ENCODE assay signal across 32 mouse cellular contexts in the genomic region with DNA sequence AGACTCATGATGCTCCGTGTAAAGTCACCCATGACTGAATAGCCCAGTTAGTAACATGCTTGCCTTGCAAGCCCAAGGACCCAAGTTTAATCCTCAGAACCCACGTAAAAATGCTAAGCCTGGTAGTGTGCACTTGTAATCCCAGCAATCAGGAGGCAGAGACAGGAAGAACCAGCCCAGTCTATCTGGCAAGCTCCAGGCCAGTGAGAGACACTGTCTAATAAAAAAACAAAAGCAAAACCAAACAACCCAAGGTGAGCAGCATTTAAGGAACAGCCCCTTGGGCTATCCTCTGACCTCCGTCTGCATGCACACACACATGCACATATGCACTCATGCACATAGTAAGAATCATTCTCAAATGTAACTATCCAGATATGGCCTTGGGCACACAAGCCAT. TPM values are rescaled to one million over a fixed set of nuclear protein-coding genes. Genes with fewer than 3 reads are reported as not detected.
A peak's percentile ranks its signal among the peaks of the same experiment; 100 is the strongest.
DNase-seq lines count a peak whose midpoint lies in the region; ATAC-seq and TF ChIP-seq lines count a peak whose summit lies in the region.
"Had no signal": no experiment of that assay in that cellular context is flagged by ENCODE, and none has a peak within 500 bp of the region (broad histone marks: within the 10 kb centered on the region; RNA-seq: fewer than 3 reads in every experiment).

No protein-coding gene starts in this region.

- no peak overlapping the region for H3K9ac ChIP-seq in forebrain, embryonic 11.5 days (ENCODE audit: low read length)
- H3K9ac ChIP-seq in forebrain, embryonic 15.5 days (replicated peaks): no peak overlapping the region
- no peak overlapping the region for H3K9ac ChIP-seq in hindbrain, embryonic 11.5 days (ENCODE audit: low read depth, low read length)
- H3K9ac ChIP-seq in hindbrain, postnatal 0 days (replicated peaks; ENCODE audit: low read length): no peak overlapping the region
- no peak overlapping the region for H3K9ac ChIP-seq in MEL (ENCODE audit: control insufficient read depth, low read depth, low read length, poor library complexity, severe bottlenecking)
- H3K9ac ChIP-seq: embryonic facial prominence, embryonic 12.5 days; embryonic facial prominence, embryonic 15.5 days; forebrain, embryonic 13.5 days; forebrain, postnatal 0 days; hindbrain, embryonic 14.5 days had no signal

- no peaks in the 10 kb centered on the region for H3K27me3 ChIP-seq in forebrain, embryonic 11.5 days (ENCODE audit: control insufficient read depth, insufficient read depth, low read length)
- no peaks in the 10 kb centered on the region for H3K27me3 ChIP-seq in forebrain, embryonic 15.5 days
- H3K27me3 ChIP-seq in hindbrain, embryonic 11.5 days (ENCODE audit: control insufficient read depth, insufficient read depth, low read length): no peaks in the 10 kb centered on the region
- no peaks in the 10 kb centered on the region for H3K27me3 ChIP-seq in hindbrain, postnatal 0 days (ENCODE audit: insufficient read depth, low read length)
- H3K27me3 ChIP-seq in MEL (ENCODE audit: control insufficient read depth in 1 of 2, insufficient read depth in 2 of 2, low read length in 2 of 2): no peaks in the 10 kb centered on the region
- H3K27me3 ChIP-seq: CH12.LX; embryonic facial prominence, embryonic 12.5 days; embryonic facial prominence, embryonic 15.5 days; forebrain, embryonic 13.5 days had no signal

- no peak overlapping the region for H3K4me2 ChIP-seq in forebrain, embryonic 11.5 days (ENCODE audit: low read depth, low read length, severe bottlenecking)
- no peak overlapping the region for H3K4me2 ChIP-seq in forebrain, embryonic 15.5 days (replicated peaks)
- no peak overlapping the region for H3K4me2 ChIP-seq in hindbrain, embryonic 11.5 days (replicated peaks; ENCODE audit: low read depth, low read length)
- no peak overlapping the region for H3K4me2 ChIP-seq in hindbrain, postnatal 0 days (ENCODE audit: low read depth, low read length)
- H3K4me2 ChIP-seq: embryonic facial prominence, embryonic 12.5 days; embryonic facial prominence, embryonic 15.5 days; forebrain, embryonic 13.5 days; heart, embryonic 11.5 days; hindbrain, embryonic 14.5 days had no signal

- H3K4me1 ChIP-seq in forebrain, embryonic 11.5 days (replicated peaks; ENCODE audit: control insufficient read depth, insufficient read depth, low read length): no peaks in the 10 kb centered on the region
- no peaks in the 10 kb centered on the region for H3K4me1 ChIP-seq in forebrain, embryonic 15.5 days
- H3K4me1 ChIP-seq in hindbrain, embryonic 11.5 days (replicated peaks; ENCODE audit: control insufficient read depth, insufficient read depth, low read length): no peaks in the 10 kb centered on the region
- H3K4me1 ChIP-seq in hindbrain, postnatal 0 days (ENCODE audit: insufficient read depth, low read length): no peaks in the 10 kb centered on the region
- no peaks in the 10 kb centered on the region for H3K4me1 ChIP-seq in MEL (ENCODE audit: control insufficient read depth in 1 of 2, insufficient read depth in 2 of 2, low read length in 2 of 2)
- H3K4me1 ChIP-seq: embryonic facial prominence, embryonic 12.5 days; embryonic facial prominence, embryonic 15.5 days; forebrain, embryonic 13.5 days; hindbrain, embryonic 10.5 days had no signal

- no peak for TF ChIP-seq RAD21 in MEL (IDR thresholded peaks at IDR 0.05; ENCODE audit: low read depth, low read length)

- WGBS in forebrain, embryonic 11.5 days: 82% methylated on average over 3 of the region's 3 CpGs
- WGBS in forebrain, embryonic 15.5 days: 78% methylated on average over 3 of the region's 3 CpGs
- WGBS in hindbrain, embryonic 11.5 days: 78% methylated on average over 3 of the region's 3 CpGs
- WGBS in hindbrain, postnatal 0 days: 79% methylated on average over 3 of the region's 3 CpGs

- H3K9me3 ChIP-seq in forebrain, embryonic 11.5 days (ENCODE audit: control insufficient read depth, low read length): peaks cover 92% of the 10 kb centered on the region
- peaks cover 89% of the 10 kb centered on the region for H3K9me3 ChIP-seq in forebrain, embryonic 15.5 days
- peaks cover 93% of the 10 kb centered on the region for H3K9me3 ChIP-seq in hindbrain, embryonic 11.5 days (ENCODE audit: control insufficient read depth, low read length)
- H3K9me3 ChIP-seq in hindbrain, postnatal 0 days (ENCODE audit: low read length): peaks cover 93% of the 10 kb centered on the region
- no peaks in the 10 kb centered on the region for H3K9me3 ChIP-seq in MEL (replicated peaks; ENCODE audit: insufficient read depth, low read length)

- peak; percentile 51 for DNase-seq in forebrain, embryonic 11.5 days (ENCODE audit: low spot score)
- no peak for DNase-seq in hindbrain, embryonic 11.5 days (ENCODE audit: low spot score)
- no peak for DNase-seq in hindbrain, postnatal 0 days (ENCODE audit: low spot score)
- DNase-seq in urinary bladder, postnatal 10 days (ENCODE audit: low spot score): peak; percentile 11
- no peak for DNase-seq in urinary bladder, postnatal 25 days (ENCODE audit: low spot score)
- no peak for DNase-seq in MEL (ENCODE audit: low read depth, low spot score)
- DNase-seq: adrenal gland, postnatal 10 days; B cell, adult 2 months; cerebellum, adult 11 months; cerebellum, adult 2 months; cerebellum, adult 9-11 months; forebrain, postnatal 0 days; gastrocnemius, postnatal 25 days had no signal

- H3K79me2 ChIP-seq in MEL (ENCODE audit: control insufficient read depth, insufficient read depth, low read length, poor library complexity): no peaks in the 10 kb centered on the region

- H3K27ac ChIP-seq in forebrain, embryonic 11.5 days (ENCODE audit: low read depth, low read length): no peak overlapping the region
- no peak overlapping the region for H3K27ac ChIP-seq in forebrain, embryonic 15.5 days (replicated peaks)
- H3K27ac ChIP-seq in hindbrain, embryonic 11.5 days (ENCODE audit: low read depth, low read length): no peak overlapping the region
- no peak overlapping the region for H3K27ac ChIP-seq in hindbrain, postnatal 0 days
- no peak overlapping the region for H3K27ac ChIP-seq in MEL (ENCODE audit: control insufficient read depth, low read depth, low read length)
- H3K27ac ChIP-seq: embryonic facial prominence, embryonic 12.5 days; embryonic facial prominence, embryonic 15.5 days; forebrain, embryonic 13.5 days; gastrocnemius, adult 2 months; heart, adult 2 months; hindbrain, embryonic 10.5 days; hindbrain, embryonic 14.5 days had no signal

- no peaks in the 10 kb centered on the region for H3K36me3 ChIP-seq in forebrain, embryonic 11.5 days (ENCODE audit: control insufficient read depth, insufficient read depth, low read length)
- H3K36me3 ChIP-seq in forebrain, embryonic 15.5 days: no peaks in the 10 kb centered on the region
- no peaks in the 10 kb centered on the region for H3K36me3 ChIP-seq in hindbrain, embryonic 11.5 days (ENCODE audit: control insufficient read depth, insufficient read depth, low read length)
- no peaks in the 10 kb centered on the region for H3K36me3 ChIP-seq in hindbrain, postnatal 0 days (ENCODE audit: insufficient read depth, low read length)
- no peaks in the 10 kb centered on the region for H3K36me3 ChIP-seq in MEL (ENCODE audit: control insufficient read depth in 1 of 2, insufficient read depth in 2 of 2, low read length in 2 of 2)
- H3K36me3 ChIP-seq: embryonic facial prominence, embryonic 12.5 days; embryonic facial prominence, embryonic 15.5 days; hindbrain, embryonic 10.5 days had no signal

- no peak for TF ChIP-seq POLR2A in MEL (IDR thresholded peaks at IDR 0.05; ENCODE audit: control insufficient read depth in 1 of 2, insufficient read depth in 1 of 2, low read depth in 1 of 2, low read length in 2 of 2, poor library complexity in 1 of 2)

- TF ChIP-seq EP300 in MEL (IDR thresholded peaks at IDR 0.05; ENCODE audit: low read depth in 1 of 2, low read length in 2 of 2): no peak

- no peak for TF ChIP-seq CTCF in hindbrain, postnatal 0 days (IDR thresholded peaks at IDR 0.05; ENCODE audit: low read depth)
- no peak for TF ChIP-seq CTCF in MEL (IDR thresholded peaks at IDR 0.05 in 2 of 3, conservative IDR thresholded peaks at IDR 0.05 in 1 of 3; ENCODE audit: control insufficient read depth in 1 of 3, insufficient read depth in 1 of 3, low read depth in 2 of 3, low read length in 3 of 3, poor library complexity in 1 of 3, severe bottlenecking in 1 of 3)

- no peak overlapping the region for H3K4me3 ChIP-seq in forebrain, embryonic 11.5 days (ENCODE audit: low read depth, low read length)
- H3K4me3 ChIP-seq in forebrain, embryonic 15.5 days: no peak overlapping the region
- no peak overlapping the region for H3K4me3 ChIP-seq in hindbrain, embryonic 11.5 days (ENCODE audit: low read depth, low read length)
- no peak overlapping the region for H3K4me3 ChIP-seq in hindbrain, postnatal 0 days (ENCODE audit: low read length)
- no peak overlapping the region for H3K4me3 ChIP-seq in MEL (ENCODE audit: control insufficient read depth in 1 of 2, insufficient read depth in 1 of 2, low read depth in 2 of 2, low read length in 2 of 2)
- H3K4me3 ChIP-seq: embryonic facial prominence, embryonic 12.5 days; embryonic facial prominence, embryonic 15.5 days; forebrain, embryonic 13.5 days; gastrocnemius, adult 2 months; heart, adult 2 months; hindbrain, embryonic 10.5 days had no signal

- ATAC-seq in forebrain, embryonic 11.5 days (replicated peaks; ENCODE audit: low FRiP score): no peak
- ATAC-seq in forebrain, embryonic 15.5 days (replicated peaks): no peak
- ATAC-seq in hindbrain, embryonic 11.5 days (ENCODE audit: low FRiP score): peak; percentile 1; the same call in 1 of the 2 replicates
- ATAC-seq in hindbrain, postnatal 0 days: no peak
- no peak for ATAC-seq in erythroid progenitor cell, adult 5-6 weeks (replicated peaks; ENCODE audit: low FRiP score, poor library complexity, severe bottlenecking)
- ATAC-seq: activated CD4-positive, CD25-positive, alpha-beta regulatory T cell, adult 4 months; forebrain, embryonic 13.5 days; forebrain, postnatal 0 days; intestine, postnatal 0 days had no signal

RNA-seq across cellular contexts. Expression of gene Mroh2a, which starts 2.8 kb away (rescaled TPM):
- 2.5 and 3.0 TPM in 2 replicates for polyA plus RNA-seq in forebrain, embryonic 11.5 days (2014; fragmentation: Nextera tagmentation; extraction: Ambion mirVana)
- 0.73 and 0.88 TPM in 2 replicates for polyA plus RNA-seq in forebrain, embryonic 15.5 days (2015; fragmentation: Nextera tagmentation; extraction: Ambion mirVana)
- 1.3 and 1.7 TPM in 2 replicates for polyA plus RNA-seq in hindbrain, embryonic 11.5 days (2014; fragmentation: Nextera tagmentation; extraction: Ambion mirVana)
- total RNA-seq in hindbrain, postnatal 0 days (2014; rRNA removed): 0.16 TPM in 1 of 2 replicates, not detected in the other
- 0.23 and 0.55 TPM in 2 replicates for polyA plus RNA-seq in hindbrain, postnatal 0 days (2015; fragmentation: Nextera tagmentation; extraction: Ambion mirVana)
- total RNA-seq in MEL (2012; rRNA removed): 0.20 and 0.27 TPM in 2 replicates
- 1 to 10 TPM in 1 of 2 experiments, not detected in 1; 2.5 TPM for polyA plus RNA-seq in MEL (2012; ENCODE audit: insufficient read depth in 1 of 2, insufficient read length in 2 of 2, low read depth in 1 of 2, low replicate concordance in 2 of 2, missing spikeins in 1 of 2)
- total RNA-seq in erythroid progenitor cell, adult 5-6 weeks (2015; ENCODE audit: low replicate concordance): not detected in 2 replicates
- 0.30 and 0.64 TPM in 2 replicates for total RNA-seq in erythroid progenitor cell, adult 5-6 weeks (2017; ENCODE audit: low replicate concordance)
- total RNA-seq: forebrain, postnatal 0 days; gastrocnemius, adult 2 months; gastrocnemius, postnatal 25 days; heart, postnatal 36 days had no signal

RNA-seq across cellular contexts. Expression of gene Ugt1a1, which starts 17.8 kb away (rescaled TPM):
- polyA plus RNA-seq in forebrain, embryonic 11.5 days (2014; fragmentation: Nextera tagmentation; extraction: Ambion mirVana): not detected in 2 replicates
- polyA plus RNA-seq in forebrain, embryonic 15.5 days (2015; fragmentation: Nextera tagmentation; extraction: Ambion mirVana): not detected in 2 replicates
- not detected in 2 replicates for polyA plus RNA-seq in hindbrain, embryonic 11.5 days (2014; fragmentation: Nextera tagmentation; extraction: Ambion mirVana)
- 0.42 TPM in 1 of 2 replicates, not detected in the other for total RNA-seq in hindbrain, postnatal 0 days (2014; rRNA removed)
- 0.09 TPM in 1 of 2 replicates, not detected in the other for polyA plus RNA-seq in hindbrain, postnatal 0 days (2015; fragmentation: Nextera tagmentation; extraction: Ambion mirVana)
- total RNA-seq in MEL (2012; rRNA removed): not detected in 2 replicates
- not detected for polyA plus RNA-seq in MEL (2012; ENCODE audit: insufficient read depth in 1 of 2, insufficient read length in 2 of 2, low read depth in 1 of 2, low replicate concordance in 2 of 2, missing spikeins in 1 of 2)
- total RNA-seq in erythroid progenitor cell, adult 5-6 weeks (2015; ENCODE audit: low replicate concordance): 0.72 TPM in 1 of 2 replicates, not detected in the other
- total RNA-seq in erythroid progenitor cell, adult 5-6 weeks (2017; ENCODE audit: low replicate concordance): 3.9 TPM in 1 of 2 replicates, not detected in the other
- total RNA-seq: CH12.LX; common myeloid progenitor, adult 5-6 weeks; gastrocnemius, adult 2 months; heart, adult 2 months; heart, postnatal 36 days had no signal
- polyA plus RNA-seq: activated CD4-positive, CD25-positive, alpha-beta regulatory T cell, adult 4 months; cerebellum, adult 2 months; embryonic facial prominence, embryonic 12.5 days; forebrain, embryonic 13.5 days; forebrain, postnatal 0 days; heart, adult 2 months; heart, embryonic 11.5 days; heart, embryonic 14.5 days; hindbrain, embryonic 10.5 days; hindbrain, embryonic 14.5 days had no signal

RNA-seq across cellular contexts. Expression of gene Dnajb3, which starts 24.0 kb away (rescaled TPM):
- polyA plus RNA-seq in forebrain, embryonic 11.5 days (2014; fragmentation: Nextera tagmentation; extraction: Ambion mirVana): 11.5 and 12.5 TPM in 2 replicates
- 13.7 TPM in 2 replicates for polyA plus RNA-seq in forebrain, embryonic 15.5 days (2015; fragmentation: Nextera tagmentation; extraction: Ambion mirVana)
- polyA plus RNA-seq in hindbrain, embryonic 11.5 days (2014; fragmentation: Nextera tagmentation; extraction: Ambion mirVana): 14.0 and 14.7 TPM in 2 replicates
- total RNA-seq in hindbrain, postnatal 0 days (2014; rRNA removed): 4.7 and 7.5 TPM in 2 replicates
- polyA plus RNA-seq in hindbrain, postnatal 0 days (2015; fragmentation: Nextera tagmentation; extraction: Ambion mirVana): 8.6 and 11.7 TPM in 2 replicates
- total RNA-seq in MEL (2012; rRNA removed): not detected in 2 replicates
- not detected for polyA plus RNA-seq in MEL (2012; ENCODE audit: insufficient read depth in 1 of 2, insufficient read length in 2 of 2, low read depth in 1 of 2, low replicate concordance in 2 of 2, missing spikeins in 1 of 2)
- total RNA-seq in erythroid progenitor cell, adult 5-6 weeks (2015; ENCODE audit: low replicate concordance): 49.0 and 58.7 TPM in 2 replicates
- total RNA-seq in erythroid progenitor cell, adult 5-6 weeks (2017; ENCODE audit: low replicate concordance): 8.7 and 28.2 TPM in 2 replicates
- total RNA-seq: CH12.LX; gastrocnemius, adult 2 months; granulocyte monocyte progenitor cell, adult 5-6 weeks had no signal

RNA-seq across cellular contexts. Expression of gene Ugt1a2, which starts 29.2 kb away (rescaled TPM):
- polyA plus RNA-seq in forebrain, embryonic 11.5 days (2014; fragmentation: Nextera tagmentation; extraction: Ambion mirVana): 0.20 TPM in 1 of 2 replicates, not detected in the other
- polyA plus RNA-seq in forebrain, embryonic 15.5 days (2015; fragmentation: Nextera tagmentation; extraction: Ambion mirVana): not detected in 2 replicates
- not detected in 2 replicates for polyA plus RNA-seq in hindbrain, embryonic 11.5 days (2014; fragmentation: Nextera tagmentation; extraction: Ambion mirVana)
- total RNA-seq in hindbrain, postnatal 0 days (2014; rRNA removed): not detected in 2 replicates
- polyA plus RNA-seq in hindbrain, postnatal 0 days (2015; fragmentation: Nextera tagmentation; extraction: Ambion mirVana): not detected in 2 replicates
- total RNA-seq in MEL (2012; rRNA removed): not detected in 2 replicates
- polyA plus RNA-seq in MEL (2012; ENCODE audit: insufficient read depth in 1 of 2, insufficient read length in 2 of 2, low read depth in 1 of 2, low replicate concordance in 2 of 2, missing spikeins in 1 of 2): not detected
- 1.1 TPM in 1 of 2 replicates, not detected in the other for total RNA-seq in erythroid progenitor cell, adult 5-6 weeks (2015; ENCODE audit: low replicate concordance)
- total RNA-seq in erythroid progenitor cell, adult 5-6 weeks (2017; ENCODE audit: low replicate concordance): not detected in 2 replicates
- total RNA-seq: CH12.LX; common myeloid progenitor, adult 5-6 weeks; forebrain, postnatal 0 days; gastrocnemius, adult 2 months; heart, adult 2 months had no signal
- polyA plus RNA-seq: activated CD4-positive, CD25-positive, alpha-beta regulatory T cell, adult 4 months; cerebellum, adult 2 months; embryonic facial prominence, embryonic 12.5 days; embryonic facial prominence, embryonic 15.5 days; forebrain, embryonic 13.5 days; forebrain, postnatal 0 days; frontal cortex, adult 2 months; heart, adult 2 months; heart, embryonic 11.5 days; heart, embryonic 14.5 days; heart, postnatal 0 days; hindbrain, embryonic 10.5 days; hindbrain, embryonic 14.5 days had no signal

RNA-seq across cellular contexts. Expression of gene Hjurp, which starts 47.9 kb away (rescaled TPM):
- 221 and 223 TPM in 2 replicates for polyA plus RNA-seq in forebrain, embryonic 11.5 days (2014; fragmentation: Nextera tagmentation; extraction: Ambion mirVana)
- polyA plus RNA-seq in forebrain, embryonic 15.5 days (2015; fragmentation: Nextera tagmentation; extraction: Ambion mirVana): 115 and 118 TPM in 2 replicates
- 126 and 136 TPM in 2 replicates for polyA plus RNA-seq in hindbrain, embryonic 11.5 days (2014; fragmentation: Nextera tagmentation; extraction: Ambion mirVana)
- total RNA-seq in hindbrain, postnatal 0 days (2014; rRNA removed): 82.8 and 86.3 TPM in 2 replicates
- polyA plus RNA-seq in hindbrain, postnatal 0 days (2015; fragmentation: Nextera tagmentation; extraction: Ambion mirVana): 47.2 and 47.7 TPM in 2 replicates
- total RNA-seq in MEL (2012; rRNA removed): 58.6 and 59.4 TPM in 2 replicates
- 100 to 1,000 TPM in 1 of 2 experiments, 10 to 100 TPM in 1; 76.3 to 103 TPM for polyA plus RNA-seq in MEL (2012; ENCODE audit: insufficient read depth in 1 of 2, insufficient read length in 2 of 2, low read depth in 1 of 2, low replicate concordance in 2 of 2, missing spikeins in 1 of 2)
- total RNA-seq in erythroid progenitor cell, adult 5-6 weeks (2015; ENCODE audit: low replicate concordance): 297 and 306 TPM in 2 replicates
- total RNA-seq in erythroid progenitor cell, adult 5-6 weeks (2017; ENCODE audit: low replicate concordance): 349 and 388 TPM in 2 replicates

Comparison
In these comparisons a context has a peak if more than half of its experiments do, and no peak if none do; other contexts are left out.
1. DNase-seq: peak in forebrain, embryonic 11.5 days (single experiment) and urinary bladder, postnatal 10 days (single experiment); none in hindbrain, embryonic 11.5 days (single experiment), hindbrain, postnatal 0 days (single experiment), urinary bladder, postnatal 25 days (single experiment) and MEL (single experiment).